Mouse (Mus musculus): Measurements from ENCODE around the gene Prl7a2.

Gene Prl7a2

DNA sequence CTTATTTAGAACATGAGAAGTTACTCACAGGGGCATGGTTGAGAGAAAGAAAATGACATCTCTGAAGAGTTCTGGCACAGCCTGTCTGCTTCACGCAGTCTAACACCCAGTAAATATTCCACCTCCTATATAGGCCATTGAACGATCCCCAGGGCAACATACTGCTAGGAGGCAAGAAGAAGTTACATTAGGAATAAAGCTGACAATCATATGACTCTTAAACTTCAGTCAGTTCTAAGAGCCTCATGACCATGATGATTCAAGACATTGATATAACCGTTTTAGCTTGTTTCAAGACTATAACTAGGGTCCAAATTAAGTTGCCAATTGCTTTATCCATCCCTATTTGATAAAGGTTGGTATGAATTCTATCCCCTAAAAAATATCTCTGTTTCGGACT lies at the start of gene Prl7a2:
Gene Prl7a2, minus strand, starts transcription at position 101 of the 400 bp plus-strand sequence.
- no peak for DNase-seq (ENCODE audit: extremely low read depth, low read depth, low spot score)

- no peak for DNase-seq (ENCODE audit: extremely low read depth, low read depth, low spot score)
These were observed 48.8 kb upstream of the Prl7a2 start, which contains the start of gene Prl7d1 for GRCm38 (mm10) chr13:27716636-27717035. TSS of gene Prl7d1 (minus strand) at chr13:27716736.

GRCm38 (mm10) chr13:27706521-27706920 lies 38.7 kb upstream of the Prl7a2 start:
- DNase-seq (ENCODE audit: extremely low read depth, low read depth, low spot score), result no peak

DNA sequence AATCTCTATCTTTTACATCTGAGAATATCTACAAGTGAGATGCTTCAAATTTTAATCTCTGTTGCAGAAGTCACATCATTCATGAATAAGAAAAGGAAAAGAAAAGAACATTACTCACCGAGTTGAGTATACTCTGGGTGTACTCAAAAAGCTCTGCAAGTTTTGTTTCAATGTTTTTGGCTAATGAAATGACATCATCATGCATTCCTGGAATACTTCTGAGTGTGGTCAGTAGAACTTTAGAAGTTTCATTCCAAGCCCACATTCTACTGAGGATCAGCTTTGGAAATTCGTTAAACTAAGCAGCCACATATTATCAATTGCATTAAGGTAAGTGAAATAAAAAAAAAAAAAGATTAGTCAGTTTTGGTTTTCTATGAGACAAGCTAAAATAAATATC lies 7.1 kb downstream of the Prl7a2 start:
- no peak for DNase-seq (ENCODE audit: extremely low read depth, low read depth, low spot score)

- no peak for DNase-seq (ENCODE audit: extremely low read depth, low read depth, low spot score)
These were observed 25.4 kb downstream of the Prl7a2 start, which contains the start of gene Prl7a1 for GRCm38 (mm10) chr13:27642393-27642792. TSS of gene Prl7a1 (minus strand) at chr13:27642493.

DNA sequence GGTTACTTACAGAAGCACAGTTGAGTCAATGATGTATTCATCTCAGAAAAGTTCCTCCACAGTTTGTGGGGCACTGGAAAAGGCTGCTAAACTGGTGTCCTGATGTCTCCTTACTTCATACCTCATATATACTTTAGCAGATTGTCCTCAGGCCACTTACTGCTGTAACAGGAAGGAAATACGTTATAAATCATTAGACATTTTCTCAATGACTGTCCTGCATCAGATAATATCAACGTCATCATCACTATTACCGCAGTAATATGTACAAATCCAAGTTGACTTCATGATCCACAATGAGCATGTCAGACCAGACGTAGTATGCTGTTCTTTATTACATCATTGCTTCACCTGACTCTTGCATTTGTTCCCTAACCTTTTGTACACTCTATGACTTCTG lies 57.4 kb downstream of the Prl7a2 start, which contains the start of gene Prl7b1:
Gene Prl7b1, minus strand, starts transcription at position 101 of the 400 bp plus-strand sequence.
- DNase-seq (ENCODE audit: extremely low read depth, low read depth, low spot score), result no peak
